Mouse (Mus musculus): Measurements from ENCODE around the gene Zfp954. TPM values are rescaled to one million over a fixed set of nuclear protein-coding genes. Genes with fewer than 3 reads are reported as not detected.
"Not testable (repeated sequence)": the region's sequence is repeated elsewhere in the genome, so short reads cannot be mapped to it uniquely, and the experiment has no call there.

The Zfp954 gene
- 10 to 100 TPM; 12.4 to 14.0 TPM for total RNA-seq (2021)
- long read RNA-seq, experiment 1, transcript Zfp954-201 (5 exons, 2,042 nt) = major isoform, 6 of 7 reads
- long read RNA-seq, experiment 1, partial matches to known transcripts = 0 of 7 reads
- long read RNA-seq, experiment 1, other reads (novel, unspliced or antisense) = 1 of 7 reads
- long read RNA-seq, experiment 2, transcript Zfp954-201 (5 exons, 2,042 nt) = major isoform, 8 of 13 reads
- long read RNA-seq, experiment 2, partial matches to known transcripts = 1 of 13 reads
- long read RNA-seq, experiment 2, other reads (novel, unspliced or antisense) = 4 of 13 reads

DNA sequence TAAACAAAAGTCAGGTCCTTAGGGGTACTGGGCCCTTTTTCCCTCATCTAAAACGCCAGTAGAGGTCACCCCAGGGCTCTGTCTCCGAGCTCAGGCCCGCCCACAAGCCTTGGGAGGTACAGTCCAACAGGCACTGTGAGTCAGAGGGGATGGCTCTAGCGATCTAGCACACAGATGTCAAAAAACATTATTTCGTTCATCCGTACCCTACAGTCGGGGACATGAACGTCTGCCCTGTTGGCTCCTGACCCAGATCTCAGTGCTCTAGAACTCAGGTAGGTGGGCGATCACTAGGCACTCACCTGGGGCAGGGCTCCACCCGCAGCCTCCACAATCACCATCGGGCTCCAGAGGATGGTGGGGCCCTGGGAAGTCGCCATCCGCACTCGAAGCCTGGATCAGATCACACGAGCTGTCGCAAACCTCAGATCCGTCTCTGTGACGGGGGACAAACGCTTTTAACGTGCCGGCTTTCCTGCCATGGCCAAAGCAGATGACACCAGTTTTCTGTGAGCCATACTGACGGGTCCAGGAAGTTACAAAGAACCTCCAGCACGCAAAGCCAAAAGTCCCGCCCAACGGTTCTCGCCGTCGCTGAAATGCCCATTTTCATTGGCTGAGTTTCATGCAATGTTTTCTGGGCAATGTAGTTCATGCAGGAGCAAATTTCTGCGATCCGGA, at the start of gene Zfp954:
TSS of gene Zfp954 (minus strand) at position 568 of the 681 bp plus-strand sequence.
- DNase-seq (ENCODE audit: low spot score in 2 of 2) = peak; percentile 86 to 88
- TF ChIP-seq CTCF (conservative IDR thresholded peaks at IDR 0.05) = peak; percentile 61
- H3K27ac ChIP-seq = peak within 1 kb of the TSS; percentile 86
- H3K4me3 ChIP-seq = peak within 1 kb of the TSS; percentile 72

DNA sequence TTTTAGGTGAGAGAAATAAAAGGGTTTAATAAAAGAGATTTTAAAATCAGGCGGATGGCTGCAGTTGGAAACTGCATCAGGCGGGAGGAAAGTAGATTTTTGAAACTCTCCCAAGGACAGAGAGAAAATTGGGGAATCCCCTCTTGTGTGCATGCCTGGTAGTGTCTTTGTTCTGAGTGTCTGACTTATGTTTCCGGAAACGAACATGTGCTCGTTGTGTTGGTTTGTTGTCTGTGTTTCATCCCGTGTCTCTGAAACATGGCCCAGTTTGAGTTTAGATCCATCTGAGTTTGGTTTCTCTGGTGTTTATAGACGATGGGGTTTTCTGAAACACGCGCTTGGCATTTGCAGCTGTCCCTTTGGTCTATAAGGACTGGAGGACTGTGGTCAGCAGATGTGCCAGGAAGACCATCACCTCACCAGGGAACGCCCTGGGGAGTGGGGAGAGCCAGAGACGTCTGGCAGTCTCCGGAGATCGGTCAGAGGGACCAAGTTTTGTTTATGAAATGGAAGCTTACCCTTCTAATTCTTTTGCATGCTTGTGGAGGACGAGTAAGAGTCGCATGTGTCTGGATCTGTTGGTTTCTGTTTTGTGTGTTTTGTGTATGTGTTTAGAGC, 24.8 kb upstream of the Zfp954 start:
- DNase-seq (ENCODE audit: low spot score in 2 of 2) = no peak
- Histone ChIP-seq H3K27ac (no peak overlapping the region), H3K4me3 (no peak overlapping the region)
- no peak for TF ChIP-seq CTCF (conservative IDR thresholded peaks at IDR 0.05)

DNA sequence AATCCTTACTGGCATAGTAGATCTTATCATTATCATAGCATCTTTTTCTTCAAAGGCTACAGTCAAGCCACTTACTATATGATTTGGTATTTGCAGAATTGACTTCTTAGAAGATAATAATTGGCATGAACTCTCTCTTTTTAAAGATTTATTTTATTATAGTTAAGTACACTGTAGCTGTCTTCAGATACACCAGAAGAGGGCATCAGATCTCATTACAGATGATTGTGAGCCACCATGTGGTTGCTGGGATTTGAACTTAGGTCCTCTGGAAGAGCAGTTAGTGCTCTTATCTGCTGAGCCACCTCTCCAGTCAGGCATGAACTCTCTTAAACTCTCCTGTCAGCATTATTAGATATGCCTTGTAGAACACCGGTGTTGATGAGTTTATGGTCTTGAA, 22.9 kb upstream of the Zfp954 start:
- DNase-seq (ENCODE audit: low spot score in 2 of 2) = no peak
- TF ChIP-seq CTCF (conservative IDR thresholded peaks at IDR 0.05) = no peak; the same call in 1 of the 2 replicates
- no peak overlapping the region for H3K4me3 ChIP-seq
- no peak overlapping the region for H3K27ac ChIP-seq

GRCm38 (mm10) chr7:7136379-7136866, 15.1 kb upstream of the Zfp954 start, which contains the start of gene Zfp773:
Zfp773 (minus strand) TSS chr7:7136755.
- peak; percentile 43 for DNase-seq (ENCODE audit: low spot score in 2 of 2)
- Histone ChIP-seq H3K27ac (peak within 1 kb of the TSS; percentile 59), H3K4me3 (peak within 1 kb of the TSS; percentile 65)
- TF ChIP-seq CTCF (conservative IDR thresholded peaks at IDR 0.05) = peak; percentile 72

- no peak for DNase-seq (ENCODE audit: low spot score in 2 of 2)
- H3K27ac ChIP-seq = no peak overlapping the region
- TF ChIP-seq CTCF (conservative IDR thresholded peaks at IDR 0.05) = no peak
- no peak overlapping the region for H3K4me3 ChIP-seq
Observed at GRCm38 (mm10) chr7:7132751-7133150, 11.5 kb upstream of the Zfp954 start.

GRCm38 (mm10) chr7:7130491-7131124, 9.3 kb upstream of the Zfp954 start:
- DNase-seq (ENCODE audit: low spot score in 2 of 2); H3K27ac ChIP-seq; H3K4me3 ChIP-seq: not testable (repeated sequence)

- DNase-seq (ENCODE audit: low spot score in 2 of 2) = no peak
Observed at GRCm38 (mm10) chr7:7121602-7121980, 303 bp upstream of the Zfp954 start.

GRCm38 (mm10) chr7:7118441-7118840, 2.8 kb downstream of the Zfp954 start:
- no peak for DNase-seq (ENCODE audit: low spot score in 2 of 2)
- no peak for TF ChIP-seq CTCF (conservative IDR thresholded peaks at IDR 0.05)
- Histone ChIP-seq H3K4me3 (no peak overlapping the region), H3K27ac (no peak overlapping the region)

More at GRCm38 (mm10) chr7:7121602-7121980, 303 bp upstream of the Zfp954 start:
- peak overlapping the region; percentile 46; the same call in 1 of the 2 replicates for H3K27ac ChIP-seq
- no peak for TF ChIP-seq CTCF (conservative IDR thresholded peaks at IDR 0.05)
- peak overlapping the region; percentile 72 for H3K4me3 ChIP-seq

DNA sequence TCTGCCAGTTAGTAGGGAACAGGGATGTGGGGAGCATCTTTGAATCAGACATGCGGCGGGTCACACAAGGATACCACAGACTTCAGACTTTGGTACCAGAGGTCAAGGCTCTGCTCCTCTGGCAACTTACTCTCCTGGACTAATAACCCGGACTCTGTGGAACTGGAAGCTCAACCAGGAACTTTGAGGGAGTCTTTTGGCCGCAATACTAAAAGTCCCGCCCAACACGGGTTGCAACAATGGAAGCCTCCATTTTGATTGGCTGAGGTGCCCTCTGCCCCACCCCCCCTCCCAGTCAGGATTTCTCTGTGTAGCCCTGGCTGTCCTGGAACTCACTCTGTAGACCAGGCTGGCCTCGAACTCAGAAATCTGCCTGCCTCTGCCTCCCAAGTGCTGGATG, 12.8 kb downstream of the Zfp954 start:
- no peak for DNase-seq (ENCODE audit: low spot score in 2 of 2)
- Histone ChIP-seq H3K27ac (no peak overlapping the region), H3K4me3 (no peak overlapping the region)
- TF ChIP-seq CTCF (conservative IDR thresholded peaks at IDR 0.05) = no peak

Other genes starting within 250 kb of the Zfp954 start
- not detected for gene Aurkc, start 126.2 kb downstream of the Zfp954 start, total RNA-seq (2021)
- 1 to 10 TPM; 2.0 to 2.3 TPM for gene Zfp773, start 15.3 kb upstream of the Zfp954 start, total RNA-seq (2021)
- 1 to 10 TPM; 7.4 to 9.1 TPM for gene Zfp418, start 49.8 kb upstream of the Zfp954 start, total RNA-seq (2021)
- gene Zfp772, start 88.5 kb upstream of the Zfp954 start, total RNA-seq (2021) = 1 to 10 TPM; 8.4 to 9.5 TPM
- 1 to 10 TPM; 2.7 TPM for gene Vmn2r29, start 125.8 kb upstream of the Zfp954 start, total RNA-seq (2021)
- 10 to 100 TPM in 1 of 2 experiments, 1 to 10 TPM in 1; 9.6 to 14.4 TPM for gene Gm45844, start 156.8 kb upstream of the Zfp954 start, total RNA-seq (2021)
- 100 to 1,000 TPM; 128 to 137 TPM for gene Clcn4, start 179.4 kb upstream of the Zfp954 start, total RNA-seq (2021)
- gene Vmn2r30, start 216.1 kb upstream of the Zfp954 start, total RNA-seq (2021) = under 1 TPM; 0.15 to 0.18 TPM

Data from layer of hippocampus, adult 2 months (tissue).